Mouse (Mus musculus) spleen, adult 10 weeks (tissue): ENCODE results near the gene Ticrr. TPM values are rescaled to one million over a fixed set of nuclear protein-coding genes. Genes with fewer than 3 reads are reported as not detected.

Experiments
- polyA plus RNA-seq: library from polyadenylated mRNA; stranded (reverse); fragments of 350-450 nt; fragmentation: Illumina TruSeq; extraction: RNeasy Lipid Tissue Mini Kit (QIAGEN cat#74804); gene quantifications from one replicate; pipeline ENCODE4 v1.2.3, GENCODE M21; 2015; ENCODE audit warnings: low replicate concordance; ENCODE audit not compliant: insufficient read depth

Ticrr gene
- polyA plus RNA-seq: 3.0 TPM

DNA sequence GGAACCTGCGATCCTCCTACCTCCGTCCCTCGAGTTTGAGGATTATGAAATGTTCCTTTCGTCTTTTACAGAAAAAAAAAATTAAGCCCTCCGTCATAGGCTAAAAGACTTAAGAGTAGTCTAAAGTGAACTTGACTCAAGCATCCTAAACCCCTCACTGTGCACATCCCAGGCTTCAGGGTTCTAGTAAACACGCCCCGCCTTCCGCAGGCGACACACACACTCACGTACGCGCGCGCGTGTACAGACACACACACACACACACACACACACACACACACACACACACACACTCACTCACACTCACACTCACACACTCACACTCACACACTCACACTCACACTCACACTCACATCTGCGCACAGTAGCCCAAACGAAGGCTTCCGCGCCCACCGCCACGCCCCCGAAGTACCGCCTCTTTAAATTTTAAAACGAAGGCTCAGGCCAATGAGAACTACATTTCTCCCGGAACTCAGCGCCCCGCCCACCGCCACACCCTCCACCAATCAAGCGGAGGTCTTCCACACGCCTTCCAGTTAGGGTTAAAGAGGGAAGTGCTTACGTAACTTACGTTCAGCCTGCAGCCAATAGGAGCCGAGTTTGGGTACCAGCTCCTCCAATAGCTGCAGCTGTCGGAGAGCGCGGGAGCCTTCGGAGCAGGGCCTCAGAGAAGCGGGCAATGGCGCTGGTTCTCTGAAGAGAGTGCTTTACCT is at the start of gene Ticrr:
Gene Ticrr (plus strand): TSS at position 619 of the 713 bp plus-strand sequence.

DNA sequence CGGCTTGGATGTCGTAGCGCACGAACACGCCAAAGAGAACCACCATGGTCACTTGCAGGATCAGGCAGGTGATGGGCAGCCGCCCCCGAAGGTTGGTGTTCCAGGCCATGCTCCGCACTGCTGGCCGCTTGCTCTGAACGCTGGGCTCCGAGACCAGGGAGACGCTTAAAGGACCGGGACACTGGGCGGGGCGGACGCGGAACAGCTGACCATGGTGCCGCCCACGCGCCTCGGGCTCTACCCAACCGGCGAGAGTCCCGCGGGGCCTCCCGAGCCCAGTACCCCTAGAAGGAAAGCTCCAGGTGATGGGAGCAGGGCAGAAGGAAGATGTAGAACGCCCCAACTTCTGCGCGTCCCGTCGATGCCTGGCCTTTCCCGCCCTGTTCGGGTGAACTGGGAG is 42.6 kb upstream of the Ticrr start, which contains the start of gene Rhcg:
Gene Rhcg (minus strand): TSS at position 240 of the 400 bp plus-strand sequence.

DNA sequence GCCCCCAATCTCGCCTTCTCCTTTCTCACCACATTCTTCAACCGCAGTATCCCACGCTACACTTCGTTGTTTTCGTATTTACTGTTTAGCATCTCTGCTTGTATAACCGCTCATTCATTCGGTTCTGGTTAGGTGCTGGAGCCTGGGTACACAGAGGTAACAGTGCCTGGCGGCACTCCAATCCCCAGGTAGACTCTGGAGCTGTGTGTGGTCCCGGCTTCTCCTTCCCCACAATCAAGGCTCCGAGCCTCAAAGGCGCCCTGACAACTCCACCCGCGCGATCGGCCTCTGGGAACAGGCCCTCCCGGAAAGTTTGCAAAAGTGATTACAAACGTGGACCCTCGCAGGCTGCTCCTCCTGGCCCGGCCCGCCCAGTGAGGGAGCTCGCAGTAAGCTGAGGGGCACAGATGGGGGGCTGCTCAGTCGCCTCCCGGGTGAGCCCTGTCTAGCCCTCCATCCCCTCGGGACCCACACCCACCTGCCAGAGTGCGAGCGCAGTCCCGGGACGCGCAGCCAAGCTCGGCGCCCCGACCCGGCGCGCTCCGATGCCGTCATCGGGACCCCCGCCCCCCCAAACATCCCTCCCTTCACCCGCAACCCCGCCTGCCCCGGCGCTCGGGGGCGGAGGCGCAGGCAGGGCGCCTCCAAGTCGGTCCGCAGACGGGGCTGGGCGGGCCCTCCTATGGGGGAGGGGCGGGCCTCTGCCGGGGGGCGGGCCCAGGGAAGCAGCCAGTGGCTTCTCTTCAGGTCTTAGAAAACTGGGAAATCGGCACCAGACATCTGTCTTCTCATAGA is 55.4 kb downstream of the Ticrr start, which contains the start of gene Kif7:
Gene Kif7 (minus strand): TSS at position 534 of the 795 bp plus-strand sequence.

DNA sequence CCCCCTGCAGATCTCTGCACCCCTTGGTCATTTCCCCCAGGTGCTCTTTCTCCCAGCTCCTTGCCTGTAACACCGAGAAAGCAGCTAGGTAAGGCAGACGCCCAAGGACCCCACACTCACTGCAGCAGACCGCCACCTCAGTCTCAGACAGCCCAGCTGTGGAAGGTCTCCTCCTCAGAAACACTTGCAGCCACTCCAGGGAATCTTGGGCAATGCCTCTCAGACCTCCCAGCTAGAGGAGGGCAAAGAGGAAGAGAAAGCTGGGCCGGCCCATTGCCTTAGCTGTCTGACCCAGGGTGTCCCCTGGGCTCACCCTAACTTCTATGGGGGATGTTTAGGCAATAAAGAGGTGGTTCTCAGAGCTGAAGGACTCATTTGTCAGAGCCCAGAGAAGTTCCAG is 72.6 kb downstream of the Ticrr start, which contains the start of gene Plin1:
Gene Plin1 (minus strand): TSS at position 282 of the 400 bp plus-strand sequence.

DNA sequence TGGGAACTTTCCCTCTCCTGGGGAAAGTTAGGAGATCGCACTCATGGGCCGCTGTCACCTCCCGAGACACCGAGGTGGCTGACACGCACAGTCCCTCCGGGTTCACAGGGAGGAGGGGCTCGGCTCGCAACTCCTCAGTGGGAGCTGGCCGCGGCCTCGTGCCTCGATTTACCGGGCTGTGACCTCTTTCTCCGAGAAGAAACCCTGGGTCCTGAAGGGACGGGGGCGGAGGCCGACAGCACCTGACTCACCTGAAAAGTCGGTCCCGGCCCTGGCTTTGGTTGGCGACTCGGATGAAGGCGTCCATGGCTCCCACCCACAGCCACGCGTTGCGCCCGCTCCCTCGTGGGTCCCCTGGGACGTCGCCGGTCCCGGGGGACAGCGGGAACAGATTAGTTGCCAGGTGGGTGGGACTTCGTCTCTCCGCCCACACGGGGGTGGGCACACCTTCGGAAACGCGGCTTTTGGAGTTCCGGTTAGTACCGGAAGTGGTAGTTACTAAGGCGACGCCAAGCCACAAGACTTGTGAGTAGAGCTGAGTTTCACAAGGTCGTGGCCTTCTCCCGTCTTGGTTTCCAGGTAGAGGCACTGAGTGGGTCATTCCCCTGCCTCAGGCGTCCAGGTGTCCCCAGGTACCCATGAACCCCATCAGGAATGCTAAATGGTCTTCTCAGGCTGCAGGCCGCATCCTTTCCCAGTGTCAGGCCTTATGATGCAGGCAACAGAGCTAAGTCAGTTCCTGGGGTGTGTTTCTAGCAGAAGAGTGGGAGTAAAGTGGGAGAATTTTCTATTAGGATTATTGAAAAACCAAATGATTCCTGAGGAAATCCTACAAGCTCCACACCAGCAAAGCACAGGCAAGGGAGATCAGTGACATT is 82.9 kb downstream of the Ticrr start, which contains the start of the genes Pex11a and Wdr93:
Gene Pex11a (minus strand): TSS at position 473 of the 878 bp plus-strand sequence.
Gene Wdr93 (plus strand): TSS at position 505 of the 878 bp plus-strand sequence.

Other genes starting within 250 kb of the Ticrr start
- 75.4 TPM for gene Polg, start 193.8 kb upstream of the Ticrr start, polyA plus RNA-seq
- not detected for gene Rhcg, start 42.5 kb upstream of the Ticrr start, polyA plus RNA-seq
- gene Kif7, start 55.5 kb downstream of the Ticrr start, polyA plus RNA-seq: 0.47 TPM
- 0.76 TPM for gene Plin1, start 72.7 kb downstream of the Ticrr start, polyA plus RNA-seq
- gene Pex11a, start 82.9 kb downstream of the Ticrr start, polyA plus RNA-seq: 3.9 TPM
- not detected for gene Wdr93, start 83.0 kb downstream of the Ticrr start, polyA plus RNA-seq
- gene Mesp1, start 133.6 kb downstream of the Ticrr start, polyA plus RNA-seq: not detected
- not detected for gene Mesp2, start 150.5 kb downstream of the Ticrr start, polyA plus RNA-seq
- gene Anpep, start 200.9 kb downstream of the Ticrr start, polyA plus RNA-seq: 33.3 TPM